Mouse (Mus musculus): Measurements from ENCODE around the gene Yipf3.

DNA sequence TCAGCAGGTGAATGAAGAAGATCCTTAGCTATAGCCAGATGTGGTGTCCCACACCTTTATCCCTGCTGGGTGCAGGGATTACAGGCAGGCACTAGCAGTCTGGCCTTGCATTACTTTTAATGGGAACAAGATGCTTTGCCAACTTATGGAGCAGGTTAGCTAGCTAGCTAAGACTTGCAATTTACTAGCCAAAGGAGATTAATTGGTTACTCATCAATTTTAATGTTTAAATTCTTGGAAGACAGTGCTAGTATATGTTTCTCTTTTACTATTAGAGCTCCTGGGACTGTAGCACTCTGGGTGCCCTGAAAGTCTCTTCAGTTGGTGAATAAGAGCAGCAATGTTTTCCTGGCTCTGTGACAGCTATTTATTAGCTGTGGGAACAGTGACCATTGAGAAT, 41.2 kb upstream of the Yipf3 start:
- TF ChIP-seq CTCF (IDR thresholded peaks at IDR 0.05; ENCODE audit: insufficient read depth, low read depth, low read length), result no peak
- TF ChIP-seq POLR2A (IDR thresholded peaks at IDR 0.05; ENCODE audit: insufficient read depth, low read depth, low read length), result no peak
